Mouse (Mus musculus): ENCODE measurements at regions not wholly inside any gene's neighbourhood (a gene's known extent, or its start where the extent isn't known, plus 50 kb on each side); places are given as distances from the start of the nearest gene placed in this dataset.
"Not testable (repeated sequence)": the region's sequence is repeated elsewhere in the genome, so short reads cannot be mapped to it uniquely, and the experiment has no call there.

DNA sequence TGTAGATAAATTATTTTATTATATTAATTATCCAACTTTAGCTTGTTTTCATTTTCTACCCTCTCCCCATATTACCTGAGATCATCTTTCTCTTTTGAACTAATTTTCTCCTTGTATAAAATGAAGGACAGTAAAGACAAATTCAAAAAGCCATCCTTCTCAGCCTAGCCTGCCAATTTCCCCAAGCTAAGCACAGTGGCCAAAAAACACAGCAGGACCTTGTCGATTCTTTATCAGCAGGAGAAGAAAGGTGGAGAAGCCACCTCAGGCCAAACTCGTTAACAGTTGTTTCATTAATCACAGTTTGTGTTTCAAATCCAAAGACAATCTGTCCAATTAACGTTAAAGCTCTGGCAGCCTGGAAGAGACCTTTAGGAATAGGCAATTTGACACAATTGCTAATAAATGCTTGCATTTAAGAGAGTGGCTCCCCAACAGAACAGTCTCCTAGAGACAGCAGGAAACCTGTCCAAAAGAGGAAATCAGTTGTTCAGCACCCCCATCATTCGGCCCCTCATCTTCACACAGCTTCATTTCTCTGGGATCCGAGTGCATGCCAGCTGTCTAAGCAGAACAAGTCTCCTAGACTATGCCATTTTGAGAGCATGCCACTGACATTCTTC lies 135.7 kb upstream of the Tlr4 start:
- no peak for DNase-seq (ENCODE audit: low spot score in 2 of 2)

DNA sequence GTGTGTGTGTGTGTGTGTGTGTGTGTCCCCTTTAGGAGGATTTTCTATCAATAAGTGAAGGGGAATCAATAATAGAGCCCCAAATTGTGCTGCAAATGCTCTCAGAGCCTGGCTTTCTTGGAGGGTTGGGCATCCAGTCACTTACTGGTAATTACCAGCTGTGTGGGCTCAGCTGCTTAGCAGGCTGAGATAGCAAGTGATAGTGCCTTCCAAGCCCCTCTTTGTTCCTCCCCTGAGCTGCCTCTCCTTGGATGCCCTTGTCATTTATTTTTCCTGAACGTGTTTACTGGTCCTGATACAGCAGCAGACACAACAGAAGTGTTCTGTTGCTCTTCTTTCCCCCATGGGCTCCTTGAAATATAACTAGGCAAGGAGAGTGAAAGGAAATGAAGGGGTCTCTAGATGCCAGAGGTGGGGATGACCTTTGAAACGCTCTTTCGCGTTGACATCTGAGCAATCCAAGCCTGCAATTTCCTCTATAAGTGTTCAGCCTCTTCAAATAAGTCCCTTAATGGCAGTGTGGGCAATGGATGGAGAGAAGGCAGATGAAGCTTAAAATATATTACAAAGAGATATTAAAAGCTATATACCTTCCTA lies 133.3 kb upstream of the Tlr4 start:
- no peak for DNase-seq (ENCODE audit: low spot score in 2 of 2)

DNA sequence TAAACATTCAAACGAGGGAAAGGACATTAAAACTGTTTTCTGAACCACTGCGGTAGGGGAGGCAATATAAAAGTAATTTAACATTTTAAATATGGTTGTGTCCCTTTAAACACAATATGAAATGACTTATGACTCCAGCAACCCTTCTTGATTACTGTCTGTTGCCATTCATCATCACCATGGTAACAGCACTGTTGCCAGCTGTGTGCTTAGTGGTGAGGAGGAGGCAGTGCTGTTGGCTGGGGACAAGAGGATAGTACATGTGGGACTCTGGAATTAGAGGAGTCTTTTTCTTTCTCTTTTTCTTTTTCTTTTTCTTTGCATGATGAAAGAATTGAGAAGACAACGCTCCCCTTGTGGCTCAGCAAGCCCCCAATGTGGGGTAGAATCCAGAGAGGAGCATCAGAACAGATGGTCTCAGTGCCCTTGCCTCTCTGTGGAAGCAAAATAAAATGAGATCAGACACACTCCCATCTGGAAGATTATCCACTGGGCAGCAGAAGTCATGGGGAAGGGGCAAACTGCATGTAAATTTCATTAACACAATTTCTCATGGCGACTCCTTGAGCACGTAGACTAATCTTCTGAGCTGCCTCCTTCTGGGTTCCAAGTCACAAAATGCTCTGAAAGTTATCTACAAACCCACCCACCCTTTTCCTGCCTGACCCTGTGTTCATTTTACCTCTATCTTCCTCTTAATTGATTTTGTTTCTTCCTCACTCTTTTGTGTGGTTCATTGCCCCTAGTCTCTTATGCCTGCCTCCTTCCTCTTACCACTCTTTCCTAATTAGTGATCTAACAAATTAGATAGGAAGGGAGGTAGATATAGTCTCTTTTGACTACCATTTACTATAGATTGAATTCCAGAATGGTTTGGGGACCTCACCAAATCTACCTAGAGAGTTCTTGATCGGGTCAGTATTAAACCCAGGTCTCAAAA lies 111.3 kb upstream of the Tlr4 start:
- no peak for DNase-seq (ENCODE audit: low spot score in 2 of 2)

DNA sequence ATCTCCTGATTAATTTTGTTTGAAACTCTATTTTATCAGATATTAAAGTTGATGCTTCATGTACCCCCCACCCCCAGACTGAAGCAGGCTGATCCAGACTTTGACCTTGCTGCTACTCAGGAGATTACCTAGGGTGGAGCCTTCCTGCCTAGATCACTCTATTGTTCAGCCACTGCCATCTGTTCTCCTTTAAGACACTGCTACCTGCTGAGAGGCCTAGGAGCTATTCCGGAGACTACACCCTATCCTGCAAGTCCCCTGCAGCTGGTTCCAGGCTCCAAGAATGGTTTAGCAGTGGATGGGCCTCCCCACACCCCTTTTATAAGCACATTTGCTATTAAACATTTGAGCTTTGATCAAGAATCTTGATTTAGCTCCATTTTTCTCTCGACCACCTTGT lies 90.0 kb upstream of the Tlr4 start:
- no peak for DNase-seq (ENCODE audit: low spot score in 2 of 2)

DNA sequence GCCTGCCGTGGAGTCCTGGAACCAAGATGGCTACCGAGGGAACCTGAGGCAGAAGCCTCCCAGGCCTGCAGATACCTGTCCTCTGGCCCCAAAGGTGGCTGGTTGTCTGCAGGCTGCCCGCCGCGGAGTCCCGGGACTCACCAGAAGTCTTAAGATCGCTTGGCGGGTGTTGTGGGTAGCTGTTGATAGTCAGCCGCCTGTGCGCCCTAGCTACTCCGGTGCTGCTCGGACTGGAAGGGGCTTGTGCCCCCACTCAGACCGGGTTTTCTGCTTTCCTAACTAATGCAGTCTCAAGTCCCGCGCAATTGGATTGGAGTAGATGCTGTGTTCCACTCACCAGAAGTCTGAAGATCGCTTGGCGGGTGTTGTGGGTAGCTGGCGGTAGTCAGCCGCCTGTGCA lies 84.0 kb upstream of the Tlr4 start:
- DNase-seq (ENCODE audit: low spot score in 2 of 2) = not testable (repeated sequence)

DNA sequence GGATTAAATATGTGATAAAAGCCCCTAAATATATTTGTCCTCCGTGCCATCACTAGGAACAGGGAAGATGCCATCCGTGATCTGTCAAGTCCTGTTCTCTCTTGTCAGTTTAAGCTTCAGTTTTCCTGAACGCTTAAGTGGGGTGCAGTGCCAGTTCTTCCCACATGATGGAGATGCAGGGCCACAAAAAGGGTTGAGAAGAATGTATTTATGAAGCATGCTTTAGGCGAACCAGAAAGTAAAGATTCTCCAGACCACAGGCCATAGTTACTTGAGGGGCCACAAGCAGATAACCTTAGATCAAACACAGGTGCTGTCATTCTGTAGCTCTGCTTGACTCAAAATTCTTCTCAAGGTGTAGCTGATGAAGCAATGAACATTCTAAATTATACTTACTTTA lies 58.6 kb upstream of the Tlr4 start:
- peak in 1 of 2 experiments; percentile 6 for DNase-seq (ENCODE audit: low spot score in 2 of 2)
